Mouse (Mus musculus) C2C12 (cell line): ENCODE data around the gene Srxn1.

Experiments used
- CTCF ChIP-seq: IDR thresholded peaks from one replicate; pipeline ENCODE4 v1.5.1; 2011; ENCODE audit not compliant: control insufficient read depth, insufficient read depth, insufficient read length
- FOSL1 ChIP-seq: IDR thresholded peaks from one replicate; pipeline ENCODE4 v1.8.0; 2011; ENCODE audit warnings: mild to moderate bottlenecking, low read length; ENCODE audit not compliant: poor library complexity, insufficient read depth, severe bottlenecking
- MAX ChIP-seq: IDR thresholded peaks from one replicate; pipeline ENCODE4 v1.6.1; 2011; ENCODE audit warnings: mild to moderate bottlenecking, control low read depth
- MYOD1 ChIP-seq: IDR thresholded peaks from one replicate; pipeline ENCODE4 v1.6.1; 2011; ENCODE audit warnings: low read depth; ENCODE audit not compliant: control insufficient read depth, insufficient read length
- MYOG ChIP-seq: IDR thresholded peaks from one replicate; pipeline ENCODE4 v1.6.1; 2011; ENCODE audit not compliant: control insufficient read depth, insufficient read length; ENCODE audit errors: extremely low read depth
- USF1 ChIP-seq: IDR thresholded peaks from one replicate; pipeline ENCODE4 v1.6.1; 2011; ENCODE audit warnings: low read depth, mild to moderate bottlenecking, control low read depth, moderate library complexity

GRCm38 (mm10) chr2:152156471-152156870 lies 51.2 kb downstream of the Srxn1 start:
- TF ChIP-seq CTCF: no peak
- TF ChIP-seq USF1: no peak
- TF ChIP-seq MAX: no peak
- TF ChIP-seq MYOD1: no peak
- no peak for TF ChIP-seq FOSL1
- no peak for TF ChIP-seq MYOG
